Mouse (Mus musculus): Measurements from ENCODE around the gene Serinc5. TPM values are rescaled to one million over a fixed set of nuclear protein-coding genes. Genes with fewer than 3 reads are reported as not detected.

Gene Serinc5
- polyA plus RNA-seq, 1 experiment, result 10.4 TPM

DNA sequence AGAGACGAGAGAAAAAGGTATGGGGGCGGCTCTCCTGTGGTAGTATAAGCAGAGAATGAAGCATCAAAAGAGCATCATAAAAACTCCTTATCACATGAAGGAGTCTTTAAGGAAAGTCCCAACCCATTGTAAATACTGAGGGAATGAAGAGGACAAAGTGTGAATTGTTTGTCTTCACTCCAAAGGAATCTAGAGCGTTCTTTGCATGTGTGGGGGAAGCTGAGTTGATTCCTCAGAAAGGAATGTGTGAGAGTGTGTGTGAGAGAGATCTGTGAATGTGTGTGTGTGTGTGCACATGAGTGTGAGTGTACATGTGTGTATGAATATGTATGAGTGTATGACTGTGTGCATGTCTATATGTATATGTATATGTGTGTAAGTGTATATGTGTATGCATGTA lies 22.2 kb upstream of the Serinc5 start:
- H3K27me3 ChIP-seq (replicated peaks; ENCODE audit: control insufficient read depth, insufficient read depth, low read length), result no peaks in the 10 kb centered on the region
- H3K27ac ChIP-seq (ENCODE audit: insufficient read depth, low read depth, low read length), result no peak overlapping the region
- DNase-seq, result no peak
- H3K36me3 ChIP-seq (ENCODE audit: control insufficient read depth, insufficient read depth, low read length), result no peaks in the 10 kb centered on the region
- TF ChIP-seq POLR2A (IDR thresholded peaks at IDR 0.05; ENCODE audit: low read depth, low read length) (no peak), CTCF (conservative IDR thresholded peaks at IDR 0.05; ENCODE audit: insufficient read depth, insufficient read length, low read depth, low read length) (no peak)
- WGBS, result 33% methylated on average over 3 of the region's 3 CpGs
- no peaks in the 10 kb centered on the region; the same call in 1 of the 2 replicates for H3K4me1 ChIP-seq (ENCODE audit: control insufficient read depth, insufficient read depth, low read length)
- no peak overlapping the region for H3K4me3 ChIP-seq (ENCODE audit: insufficient read depth, low read depth, low read length)

- Histone ChIP-seq H3K36me3 (ENCODE audit: control insufficient read depth, insufficient read depth, low read length) (no peaks in the 10 kb centered on the region), H3K4me1 (ENCODE audit: control insufficient read depth, insufficient read depth, low read length) (no peaks in the 10 kb centered on the region; the same call in 1 of the 2 replicates), H3K27me3 (replicated peaks; ENCODE audit: control insufficient read depth, insufficient read depth, low read length) (no peaks in the 10 kb centered on the region), H3K4me3 (ENCODE audit: insufficient read depth, low read depth, low read length) (no peak overlapping the region), H3K27ac (ENCODE audit: insufficient read depth, low read depth, low read length) (no peak overlapping the region)
- DNase-seq, result peak; percentile 12
- TF ChIP-seq POLR2A (IDR thresholded peaks at IDR 0.05; ENCODE audit: low read depth, low read length) (no peak), CTCF (conservative IDR thresholded peaks at IDR 0.05; ENCODE audit: insufficient read depth, insufficient read length, low read depth, low read length) (no peak)
Observed at GRCm38 (mm10) chr13:92589255-92589654, 21.6 kb upstream of the Serinc5 start.

DNA sequence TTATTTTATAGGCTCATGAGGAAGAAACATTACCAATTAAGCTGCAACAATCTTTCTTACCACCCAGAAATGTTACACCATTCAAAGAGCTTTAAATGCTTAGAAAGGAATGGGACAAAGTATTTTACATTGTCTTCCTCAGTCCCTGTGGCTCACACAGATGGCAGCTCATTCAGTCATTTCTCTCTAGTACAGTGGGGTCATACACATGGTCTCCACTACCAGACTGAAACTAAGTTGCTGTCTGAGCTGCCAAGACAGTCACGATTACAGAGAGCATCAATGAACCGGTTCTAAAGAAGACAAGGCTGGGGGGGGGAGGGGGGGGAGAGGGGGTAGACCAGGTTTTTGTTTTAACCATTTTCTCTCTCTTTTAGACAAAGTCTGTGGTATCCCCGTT lies 19.7 kb upstream of the Serinc5 start:
- H3K4me1 ChIP-seq (ENCODE audit: control insufficient read depth, insufficient read depth, low read length), result no peaks in the 10 kb centered on the region; the same call in 1 of the 2 replicates
- WGBS, result 67% methylated on average over 3 of the region's 3 CpGs
- no peak for DNase-seq
- no peaks in the 10 kb centered on the region for H3K36me3 ChIP-seq (ENCODE audit: control insufficient read depth, insufficient read depth, low read length)
- no peak overlapping the region for H3K27ac ChIP-seq (ENCODE audit: insufficient read depth, low read depth, low read length)
- TF ChIP-seq CTCF (conservative IDR thresholded peaks at IDR 0.05; ENCODE audit: insufficient read depth, insufficient read length, low read depth, low read length) (no peak), POLR2A (IDR thresholded peaks at IDR 0.05; ENCODE audit: low read depth, low read length) (no peak)
- H3K4me3 ChIP-seq (ENCODE audit: insufficient read depth, low read depth, low read length), result no peak overlapping the region
- no peaks in the 10 kb centered on the region for H3K27me3 ChIP-seq (replicated peaks; ENCODE audit: control insufficient read depth, insufficient read depth, low read length)

DNA sequence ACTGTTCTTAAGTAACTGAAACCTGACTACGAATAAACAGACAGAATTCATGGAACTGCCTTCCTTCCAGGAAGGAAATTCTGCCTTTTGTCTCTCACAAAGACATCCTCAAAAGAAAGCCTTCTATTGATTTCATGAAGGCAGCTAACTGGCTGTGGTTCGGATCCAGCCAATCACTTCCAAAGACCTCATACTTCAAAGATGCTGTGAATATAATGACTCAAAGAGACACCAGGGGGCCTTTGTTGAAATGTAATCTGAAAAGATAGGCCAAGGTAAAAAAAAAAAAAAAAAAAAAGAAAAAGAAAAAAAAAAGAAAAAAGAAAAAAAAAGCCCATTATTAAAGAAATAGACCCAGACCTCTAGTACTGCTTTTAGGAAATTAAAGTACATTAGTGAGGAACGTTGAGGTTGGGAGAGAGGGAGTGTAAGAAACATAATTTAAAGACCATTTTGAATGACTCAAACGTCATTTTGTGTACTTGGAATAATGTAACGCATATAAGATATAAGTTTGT lies 18.6 kb upstream of the Serinc5 start:
- no peak for DNase-seq
- TF ChIP-seq CTCF (conservative IDR thresholded peaks at IDR 0.05; ENCODE audit: insufficient read depth, insufficient read length, low read depth, low read length) (no peak), POLR2A (IDR thresholded peaks at IDR 0.05; ENCODE audit: low read depth, low read length) (no peak)
- no peak overlapping the region for H3K4me3 ChIP-seq (ENCODE audit: insufficient read depth, low read depth, low read length)
- H3K27me3 ChIP-seq (replicated peaks; ENCODE audit: control insufficient read depth, insufficient read depth, low read length), result no peaks in the 10 kb centered on the region
- no peak overlapping the region for H3K27ac ChIP-seq (ENCODE audit: insufficient read depth, low read depth, low read length)
- no peaks in the 10 kb centered on the region; the same call in 1 of the 2 replicates for H3K4me1 ChIP-seq (ENCODE audit: control insufficient read depth, insufficient read depth, low read length)
- WGBS, result 78% methylated on average over 5 of the region's 5 CpGs
- H3K36me3 ChIP-seq (ENCODE audit: control insufficient read depth, insufficient read depth, low read length), result no peaks in the 10 kb centered on the region

DNA sequence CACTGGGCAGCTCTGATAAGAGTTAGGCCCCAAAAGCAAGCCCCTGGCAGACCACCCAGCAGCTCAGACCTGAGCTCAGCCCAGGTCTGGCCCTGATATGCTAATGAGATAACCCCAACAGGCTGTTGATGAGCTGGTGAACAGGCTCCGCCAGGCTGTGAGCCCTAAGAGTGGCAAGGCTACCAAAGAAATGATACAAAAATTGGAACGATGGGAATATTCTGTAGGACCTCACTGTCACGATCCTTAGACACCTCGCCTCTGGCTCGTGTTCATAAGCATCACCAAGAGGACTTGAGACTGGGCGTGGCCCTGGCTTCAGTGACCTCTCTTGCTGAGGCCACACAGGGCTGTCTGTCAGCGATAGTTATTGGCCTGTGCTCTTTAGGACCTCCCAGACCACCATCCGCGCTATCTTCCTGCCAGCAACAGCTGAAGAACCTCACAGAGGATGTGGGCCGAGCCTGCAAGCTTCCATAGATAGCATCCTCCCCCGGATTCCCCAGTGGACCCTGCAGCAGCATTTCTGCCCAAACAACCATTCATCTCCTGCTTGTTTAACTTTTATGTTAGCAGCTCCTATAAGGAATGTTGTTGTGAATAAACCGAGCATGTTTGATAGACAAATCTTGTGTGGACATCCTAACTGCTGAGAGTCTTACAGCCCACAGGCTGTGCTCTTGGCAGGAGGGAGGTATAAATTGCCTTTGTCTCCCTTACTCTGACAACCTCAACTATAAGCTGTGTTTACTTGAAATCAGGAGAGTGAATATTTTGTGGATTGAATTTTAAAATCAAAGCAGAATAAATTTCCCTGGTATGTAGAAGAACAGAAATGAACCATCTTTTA lies 17.9 kb upstream of the Serinc5 start:
- no peaks in the 10 kb centered on the region for H3K27me3 ChIP-seq (replicated peaks; ENCODE audit: control insufficient read depth, insufficient read depth, low read length)
- H3K4me3 ChIP-seq (ENCODE audit: insufficient read depth, low read depth, low read length), result no peak overlapping the region
- H3K4me1 ChIP-seq (ENCODE audit: control insufficient read depth, insufficient read depth, low read length), result no peaks in the 10 kb centered on the region; the same call in 1 of the 2 replicates
- no peak overlapping the region for H3K27ac ChIP-seq (ENCODE audit: insufficient read depth, low read depth, low read length)
- no peak for TF ChIP-seq CTCF (conservative IDR thresholded peaks at IDR 0.05; ENCODE audit: insufficient read depth, insufficient read length, low read depth, low read length)
- TF ChIP-seq POLR2A (IDR thresholded peaks at IDR 0.05; ENCODE audit: low read depth, low read length), result no peak
- 22% methylated on average over 12 of the region's 12 CpGs for WGBS
- DNase-seq, result peak; percentile 14
- no peaks in the 10 kb centered on the region for H3K36me3 ChIP-seq (ENCODE audit: control insufficient read depth, insufficient read depth, low read length)

- peaks cover 1% of the 10 kb centered on the region; the same call in 1 of the 2 replicates for H3K27me3 ChIP-seq (replicated peaks; ENCODE audit: control insufficient read depth, insufficient read depth, low read length)
Observed at GRCm38 (mm10) chr13:92593731-92594396, 17.0 kb upstream of the Serinc5 start.

DNA sequence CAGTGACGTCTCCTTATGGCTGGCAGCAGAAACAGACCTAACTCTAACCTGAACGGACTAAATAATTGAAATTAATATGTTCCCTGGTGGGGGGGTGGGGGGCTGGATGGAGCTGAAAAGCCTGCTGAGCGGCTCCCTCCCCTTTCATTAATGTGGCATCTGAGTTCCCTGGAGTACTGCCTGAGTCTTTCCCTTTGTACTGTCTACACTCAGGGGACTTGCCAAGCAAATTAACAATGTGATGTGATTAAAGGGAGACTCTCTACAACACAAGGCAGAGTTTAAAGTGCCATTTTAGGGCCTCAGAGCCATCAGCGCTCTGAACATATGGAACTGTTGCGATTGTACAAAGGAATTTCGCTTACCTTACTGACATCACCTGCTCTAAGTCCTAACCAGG lies 16.4 kb upstream of the Serinc5 start:
- no peaks in the 10 kb centered on the region for H3K36me3 ChIP-seq (ENCODE audit: control insufficient read depth, insufficient read depth, low read length)
- H3K27me3 ChIP-seq (replicated peaks; ENCODE audit: control insufficient read depth, insufficient read depth, low read length), result peaks cover 1% of the 10 kb centered on the region; the same call in 1 of the 2 replicates
- WGBS, result 77% methylated on average over 6 of the region's 6 CpGs
- no peak overlapping the region for H3K4me3 ChIP-seq (ENCODE audit: insufficient read depth, low read depth, low read length)
- TF ChIP-seq POLR2A (IDR thresholded peaks at IDR 0.05; ENCODE audit: low read depth, low read length) (no peak), CTCF (conservative IDR thresholded peaks at IDR 0.05; ENCODE audit: insufficient read depth, insufficient read length, low read depth, low read length) (no peak)
- H3K4me1 ChIP-seq (ENCODE audit: control insufficient read depth, insufficient read depth, low read length), result no peaks in the 10 kb centered on the region
- H3K27ac ChIP-seq (ENCODE audit: insufficient read depth, low read depth, low read length), result no peak overlapping the region
- DNase-seq, result no peak

More at GRCm38 (mm10) chr13:92593731-92594396, 17.0 kb upstream of the Serinc5 start:
- no peaks in the 10 kb centered on the region for H3K36me3 ChIP-seq (ENCODE audit: control insufficient read depth, insufficient read depth, low read length)
- H3K4me1 ChIP-seq (ENCODE audit: control insufficient read depth, insufficient read depth, low read length), result no peaks in the 10 kb centered on the region
- TF ChIP-seq POLR2A (IDR thresholded peaks at IDR 0.05; ENCODE audit: low read depth, low read length) (no peak), CTCF (conservative IDR thresholded peaks at IDR 0.05; ENCODE audit: insufficient read depth, insufficient read length, low read depth, low read length) (no peak)
- H3K27ac ChIP-seq (ENCODE audit: insufficient read depth, low read depth, low read length), result no peak overlapping the region
- DNase-seq, result no peak
- no peak overlapping the region for H3K4me3 ChIP-seq (ENCODE audit: insufficient read depth, low read depth, low read length)
- 32% methylated on average over 3 of the region's 3 CpGs for WGBS
